Mouse (Mus musculus): ENCODE results near the gene Nfatc3.

GRCm38 (mm10) chr8:106051068-106051467 lies 7.6 kb upstream of the Nfatc3 start:
- TF ChIP-seq CTCF (IDR thresholded peaks at IDR 0.05; ENCODE audit: control insufficient read depth, insufficient read depth, low read length) (no peak), POLR2A (IDR thresholded peaks at IDR 0.05; ENCODE audit: borderline replicate concordance, control insufficient read depth, low read depth, low read length) (no peak)
